Mouse (Mus musculus): ENCODE results near the gene Pcdh7. TPM values are rescaled to one million over a fixed set of nuclear protein-coding genes. Genes with fewer than 3 reads are reported as not detected.
A peak's percentile ranks its signal among the peaks of the same experiment; 100 is the strongest.

Pcdh7 gene
- polyA plus RNA-seq, 1 experiment from 2014 or later = 21.1 TPM

DNA sequence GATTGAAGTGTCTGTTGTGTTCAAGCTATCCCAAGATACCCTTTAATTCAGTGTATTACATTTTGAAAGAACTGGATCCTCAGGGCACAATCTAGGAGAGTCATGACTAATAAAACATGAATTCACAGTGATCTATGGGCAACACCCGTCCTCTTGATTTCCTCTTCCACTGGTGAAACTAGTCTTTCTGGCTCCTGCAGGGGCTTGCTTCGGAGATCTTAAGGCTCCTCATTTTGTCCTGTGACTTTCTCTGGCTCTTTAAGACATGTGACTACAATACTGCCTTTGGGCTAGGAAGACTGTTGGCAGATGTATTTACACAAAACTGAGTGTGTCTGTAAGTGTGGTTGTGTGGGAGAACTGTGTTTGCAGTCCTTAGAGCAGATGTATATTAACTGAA, 225.4 kb downstream of the Pcdh7 start:
- H3K9ac ChIP-seq = no peak overlapping the region
- H3K4me2 ChIP-seq = no peak overlapping the region
- H3K27ac ChIP-seq = no peak overlapping the region
- H3K27me3 ChIP-seq = no peaks in the 10 kb centered on the region
- no peaks in the 10 kb centered on the region for H3K4me1 ChIP-seq (replicated peaks)
- no peaks in the 10 kb centered on the region for H3K9me3 ChIP-seq (replicated peaks)
- 76% methylated on average over 2 of the region's 2 CpGs for WGBS
- H3K36me3 ChIP-seq = no peaks in the 10 kb centered on the region
- H3K4me3 ChIP-seq = no peak overlapping the region
- ATAC-seq (replicated peaks; ENCODE audit: insufficient number of reproducible peaks, insufficient read depth, low FRiP score, low read depth) = no peak

GRCm38 (mm10) chr5:57943611-57944010, 225.8 kb downstream of the Pcdh7 start:
- no peak overlapping the region for H3K27ac ChIP-seq
- H3K9ac ChIP-seq = no peak overlapping the region
- 89% methylated on average over 2 of the region's 2 CpGs for WGBS
- H3K9me3 ChIP-seq (replicated peaks) = no peaks in the 10 kb centered on the region
- no peaks in the 10 kb centered on the region for H3K36me3 ChIP-seq
- no peak for ATAC-seq (replicated peaks; ENCODE audit: insufficient number of reproducible peaks, insufficient read depth, low FRiP score, low read depth)
- H3K4me2 ChIP-seq = no peak overlapping the region
- no peaks in the 10 kb centered on the region for H3K27me3 ChIP-seq
- H3K4me3 ChIP-seq = no peak overlapping the region
- H3K4me1 ChIP-seq (replicated peaks) = no peaks in the 10 kb centered on the region

DNA sequence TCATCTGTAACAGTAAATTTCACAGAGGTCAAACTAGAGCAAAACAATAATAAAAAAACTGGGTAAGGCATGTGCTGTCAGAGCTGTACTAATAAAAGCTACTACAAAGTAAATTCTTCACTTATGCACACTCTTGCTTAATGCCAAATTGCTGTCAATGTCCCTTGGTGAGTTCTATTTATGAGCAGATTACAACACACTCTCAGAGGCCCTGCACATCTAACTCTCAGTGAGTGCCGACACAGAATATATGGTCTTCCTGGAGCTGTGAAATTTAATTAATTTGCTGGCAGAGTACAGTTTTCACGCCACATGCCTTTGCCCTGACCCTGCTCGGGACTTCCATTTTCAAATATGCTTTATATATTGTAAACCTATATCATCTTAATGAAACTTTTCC, 227.7 kb downstream of the Pcdh7 start:
- H3K9ac ChIP-seq = no peak overlapping the region
- H3K9me3 ChIP-seq (replicated peaks) = no peaks in the 10 kb centered on the region
- WGBS = 38% methylated on average over 3 of the region's 3 CpGs
- no peaks in the 10 kb centered on the region for H3K4me1 ChIP-seq (replicated peaks)
- no peaks in the 10 kb centered on the region for H3K27me3 ChIP-seq
- peak; percentile 79 for ATAC-seq (replicated peaks; ENCODE audit: insufficient number of reproducible peaks, insufficient read depth, low FRiP score, low read depth)
- 0 out of 2 replicates have a peak overlapping the region, but pooled peaks have one; percentile 32 for H3K4me2 ChIP-seq
- H3K4me3 ChIP-seq = no peak overlapping the region
- H3K27ac ChIP-seq = peak overlapping the region; percentile 71
- H3K36me3 ChIP-seq = no peaks in the 10 kb centered on the region

- H3K4me2 ChIP-seq = no peak overlapping the region
- H3K4me3 ChIP-seq = no peak overlapping the region
- WGBS = 37% methylated on average over 1 of the region's 1 CpGs
- no peaks in the 10 kb centered on the region for H3K36me3 ChIP-seq
- H3K9me3 ChIP-seq (replicated peaks) = no peaks in the 10 kb centered on the region
- no peak overlapping the region for H3K27ac ChIP-seq
- H3K9ac ChIP-seq = no peak overlapping the region
- H3K27me3 ChIP-seq = no peaks in the 10 kb centered on the region
- ATAC-seq (replicated peaks; ENCODE audit: insufficient number of reproducible peaks, insufficient read depth, low FRiP score, low read depth) = no peak
- H3K4me1 ChIP-seq (replicated peaks) = peaks cover 8% of the 10 kb centered on the region
Observed at GRCm38 (mm10) chr5:57959317-57959716, 241.6 kb downstream of the Pcdh7 start.

- no peak for ATAC-seq (replicated peaks; ENCODE audit: insufficient number of reproducible peaks, insufficient read depth, low FRiP score, low read depth)
- no peak overlapping the region for H3K27ac ChIP-seq
Observed at GRCm38 (mm10) chr5:57963792-57964191, 246.0 kb downstream of the Pcdh7 start.

DNA sequence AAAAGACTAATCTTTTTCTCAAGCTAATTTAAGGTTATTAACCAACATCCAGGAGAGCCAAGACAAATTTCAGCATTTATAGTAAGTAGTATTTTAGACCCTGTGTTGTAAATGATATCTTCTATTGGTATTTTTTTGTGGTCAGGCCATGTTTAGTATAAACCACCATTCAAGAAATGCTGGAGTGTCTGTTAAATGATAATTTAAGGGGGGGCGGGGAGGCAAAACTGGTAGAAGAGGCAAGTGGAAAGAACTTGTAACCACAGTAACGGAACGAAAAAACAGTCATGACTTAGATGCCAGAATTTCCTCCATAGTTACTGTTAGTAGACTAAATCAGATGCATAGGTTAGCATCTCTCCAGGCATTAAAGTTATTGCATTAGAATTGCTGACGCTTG, 246.4 kb downstream of the Pcdh7 start:
- Histone ChIP-seq H3K27ac (no peak overlapping the region), H3K4me3 (no peak overlapping the region), H3K36me3 (no peaks in the 10 kb centered on the region), H3K27me3 (no peaks in the 10 kb centered on the region), H3K4me1 (replicated peaks) (peaks cover 4% of the 10 kb centered on the region), H3K4me2 (no peak overlapping the region), H3K9me3 (replicated peaks) (no peaks in the 10 kb centered on the region), H3K9ac (no peak overlapping the region)
- 91% methylated on average over 4 of the region's 4 CpGs for WGBS
- no peak for ATAC-seq (replicated peaks; ENCODE audit: insufficient number of reproducible peaks, insufficient read depth, low FRiP score, low read depth)

More at GRCm38 (mm10) chr5:57963792-57964191, 246.0 kb downstream of the Pcdh7 start:
- Histone ChIP-seq H3K9me3 (replicated peaks) (no peaks in the 10 kb centered on the region), H3K4me2 (no peak overlapping the region), H3K4me1 (replicated peaks) (peaks cover 8% of the 10 kb centered on the region), H3K9ac (no peak overlapping the region), H3K27me3 (no peaks in the 10 kb centered on the region), H3K4me3 (no peak overlapping the region), H3K36me3 (no peaks in the 10 kb centered on the region)
- 72% methylated on average over 4 of the region's 4 CpGs for WGBS

DNA sequence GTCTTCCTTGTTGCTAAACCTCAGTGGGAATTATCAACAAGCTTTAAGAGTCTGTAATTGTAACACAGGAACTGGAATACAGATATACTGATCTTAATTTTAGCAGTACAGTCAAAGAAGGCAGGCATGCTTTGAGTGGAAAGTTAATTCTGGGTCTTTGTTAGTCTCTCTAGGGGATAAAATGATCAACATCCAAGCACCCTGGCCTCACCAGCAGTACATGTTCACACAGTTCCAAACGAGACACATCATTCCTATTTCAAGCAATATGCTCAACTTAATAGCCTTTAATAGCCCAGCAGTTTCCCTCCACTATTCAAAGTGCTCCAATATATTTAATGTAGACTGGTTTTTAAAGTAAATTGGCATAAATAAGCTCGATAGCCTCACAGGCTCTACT, 275.8 kb downstream of the Pcdh7 start:
- Histone ChIP-seq H3K4me1 (replicated peaks) (0 out of 2 replicates have a peak, but pooled peaks cover 3% of the 10 kb centered on the region), H3K9ac (no peak overlapping the region), H3K4me2 (no peak overlapping the region), H3K27me3 (no peaks in the 10 kb centered on the region), H3K36me3 (no peaks in the 10 kb centered on the region), H3K9me3 (replicated peaks) (no peaks in the 10 kb centered on the region), H3K4me3 (no peak overlapping the region), H3K27ac (peak overlapping the region; percentile 49)
- no peak for ATAC-seq (replicated peaks; ENCODE audit: insufficient number of reproducible peaks, insufficient read depth, low FRiP score, low read depth)
- 67% methylated on average over 2 of the region's 2 CpGs for WGBS

DNA sequence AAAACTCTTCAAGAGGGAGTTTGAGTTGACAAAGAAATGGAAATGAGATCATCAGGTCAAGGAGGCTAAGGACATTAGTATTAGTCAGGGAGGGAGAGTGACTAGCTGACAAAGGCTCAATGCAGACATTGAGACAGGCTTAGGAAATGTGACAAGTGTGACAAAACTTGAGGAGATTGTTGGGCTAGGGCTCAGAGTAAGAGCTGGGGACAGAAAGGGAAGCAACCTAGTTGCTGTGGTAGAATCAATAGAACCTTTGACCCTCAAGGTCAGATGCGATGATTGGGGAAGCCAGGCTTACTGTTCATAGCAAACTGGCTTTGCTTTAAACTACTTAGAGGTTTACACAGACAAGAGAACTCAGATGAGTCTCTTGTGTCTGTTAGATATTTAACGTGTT, 303.6 kb downstream of the Pcdh7 start:
- Histone ChIP-seq H3K36me3 (no peaks in the 10 kb centered on the region), H3K9ac (no peak overlapping the region), H3K27me3 (no peaks in the 10 kb centered on the region), H3K27ac (no peak overlapping the region), H3K4me2 (no peak overlapping the region), H3K4me3 (no peak overlapping the region), H3K9me3 (replicated peaks) (no peaks in the 10 kb centered on the region), H3K4me1 (replicated peaks) (no peaks in the 10 kb centered on the region)
- 82% methylated on average over 2 of the region's 2 CpGs for whole genome bisulfite sequencing
- no peak for ATAC-seq (replicated peaks; ENCODE audit: insufficient number of reproducible peaks, insufficient read depth, low FRiP score, low read depth)

- Histone ChIP-seq H3K4me1 (replicated peaks) (no peaks in the 10 kb centered on the region), H3K36me3 (no peaks in the 10 kb centered on the region), H3K9ac (no peak overlapping the region), H3K4me3 (no peak overlapping the region), H3K27me3 (no peaks in the 10 kb centered on the region), H3K4me2 (no peak overlapping the region), H3K9me3 (replicated peaks) (no peaks in the 10 kb centered on the region), H3K27ac (no peak overlapping the region)
- no peak for ATAC-seq (replicated peaks; ENCODE audit: insufficient number of reproducible peaks, insufficient read depth, low FRiP score, low read depth)
- WGBS = 79% methylated on average over 7 of the region's 7 CpGs
Observed at GRCm38 (mm10) chr5:58025123-58025522, 307.4 kb downstream of the Pcdh7 start.

- no peak for ATAC-seq (replicated peaks; ENCODE audit: insufficient number of reproducible peaks, insufficient read depth, low FRiP score, low read depth)
- H3K27ac ChIP-seq = no peak overlapping the region
- 59% methylated on average over 8 of the region's 8 CpGs for WGBS
- H3K4me2 ChIP-seq = no peak overlapping the region
- H3K4me1 ChIP-seq (replicated peaks) = no peaks in the 10 kb centered on the region
- no peak overlapping the region for H3K4me3 ChIP-seq
- H3K27me3 ChIP-seq = no peaks in the 10 kb centered on the region
- 0 out of 2 replicates have a peak, but pooled peaks cover 3% of the 10 kb centered on the region for H3K36me3 ChIP-seq
- H3K9me3 ChIP-seq (replicated peaks) = no peaks in the 10 kb centered on the region
- no peak overlapping the region for H3K9ac ChIP-seq
Observed at GRCm38 (mm10) chr5:58025759-58026158, 308.0 kb downstream of the Pcdh7 start.

GRCm38 (mm10) chr5:58039875-58040274, 322.1 kb downstream of the Pcdh7 start:
- WGBS = 63% methylated on average over 3 of the region's 3 CpGs
- Histone ChIP-seq H3K9me3 (replicated peaks) (no peaks in the 10 kb centered on the region), H3K9ac (no peak overlapping the region), H3K4me1 (replicated peaks) (peaks cover 4% of the 10 kb centered on the region; the same call in 1 of the 2 replicates), H3K4me3 (no peak overlapping the region), H3K27me3 (no peaks in the 10 kb centered on the region), H3K27ac (no peak overlapping the region), H3K36me3 (no peaks in the 10 kb centered on the region), H3K4me2 (no peak overlapping the region)
- ATAC-seq (replicated peaks; ENCODE audit: insufficient number of reproducible peaks, insufficient read depth, low FRiP score, low read depth) = no peak

- Histone ChIP-seq H3K27ac (peak overlapping the region; percentile 4; the same call in 1 of the 2 replicates), H3K9me3 (replicated peaks) (no peaks in the 10 kb centered on the region), H3K4me3 (no peak overlapping the region), H3K4me2 (no peak overlapping the region), H3K9ac (no peak overlapping the region), H3K27me3 (no peaks in the 10 kb centered on the region), H3K4me1 (replicated peaks) (0 out of 2 replicates have a peak, but pooled peaks cover 4% of the 10 kb centered on the region), H3K36me3 (no peaks in the 10 kb centered on the region)
- no peak for ATAC-seq (replicated peaks; ENCODE audit: insufficient number of reproducible peaks, insufficient read depth, low FRiP score, low read depth)
- WGBS = 42% methylated on average over 4 of the region's 4 CpGs
Observed at GRCm38 (mm10) chr5:58044216-58044615, 326.4 kb downstream of the Pcdh7 start.
